In the genomic region with DNA sequence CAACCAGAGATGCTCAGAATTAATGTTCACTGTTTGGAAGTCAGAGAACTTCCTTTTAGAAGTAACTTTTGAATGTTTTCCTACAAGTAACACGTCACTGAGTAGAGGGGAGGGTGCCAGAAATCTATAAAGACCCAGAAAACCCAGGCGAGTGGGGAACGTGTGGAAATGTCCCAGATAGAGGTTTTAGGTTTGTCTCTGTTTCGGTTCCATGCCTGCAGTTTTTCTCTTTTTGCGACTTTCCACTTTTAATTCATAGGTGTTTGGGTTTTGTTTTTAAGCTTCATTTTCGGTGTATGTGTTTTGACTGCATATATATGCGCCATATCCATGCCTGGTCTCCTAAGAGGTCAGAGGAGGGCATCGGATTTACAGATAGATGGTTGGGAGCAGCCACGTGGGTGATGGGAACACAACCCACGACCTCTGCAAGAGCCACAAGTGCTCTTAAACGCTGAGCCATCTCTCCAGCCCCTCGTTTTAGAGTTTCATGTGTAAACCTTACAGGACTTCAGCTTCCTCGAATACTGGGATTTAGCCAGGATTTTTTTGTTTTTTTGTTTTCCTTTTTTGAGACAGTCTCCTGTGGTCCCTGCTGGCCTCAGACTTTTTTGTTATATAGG, we compare ENCODE assay signal across 8 mouse cellular contexts. TPM values are rescaled to one million over a fixed set of nuclear protein-coding genes. Genes with fewer than 3 reads are reported as not detected.
A peak's percentile ranks its signal among the peaks of the same experiment; 100 is the strongest.
DNase-seq lines count a peak whose midpoint lies in the region; ATAC-seq and TF ChIP-seq lines count a peak whose summit lies in the region.

No protein-coding gene starts in this region.

- peaks cover 12% of the 10 kb centered on the region for H3K4me1 ChIP-seq in brown adipose tissue, adult 24 weeks (ENCODE audit: control insufficient read depth, insufficient read depth, insufficient read length, low read length)
- peaks cover 46% of the 10 kb centered on the region for H3K4me1 ChIP-seq in hindbrain, embryonic 14.5 days (replicated peaks; ENCODE audit: control insufficient read depth, insufficient read depth, low read length)
- H3K4me1 ChIP-seq in midbrain, embryonic 16.5 days (ENCODE audit: control insufficient read depth, insufficient read depth, low read length): peaks cover 30% of the 10 kb centered on the region

- DNase-seq in layer of hippocampus, adult 2 months (ENCODE audit: low spot score in 2 of 2): no peak
- DNase-seq in layer of hippocampus, postnatal 14 days (ENCODE audit: low spot score in 2 of 2): no peak
- DNase-seq in hindbrain, embryonic 14.5 days (ENCODE audit: low spot score): no peak
- DNase-seq in layer of hippocampus, adult 9-11 months: no peak
- no peak for DNase-seq in retina, embryonic 14.5 days (ENCODE audit: low spot score)
- no peak for DNase-seq in layer of hippocampus, adult 8-10 months (ENCODE audit: low spot score in 2 of 2)

- H3K9ac ChIP-seq in hindbrain, embryonic 14.5 days: peak overlapping the region; percentile 95
- peak overlapping the region; percentile 92 for H3K9ac ChIP-seq in midbrain, embryonic 16.5 days (ENCODE audit: low read depth, low read length)

- ATAC-seq in hindbrain, embryonic 14.5 days (ENCODE audit: low FRiP score): no peak
- ATAC-seq in midbrain, embryonic 16.5 days: no peak

- 4% methylated on average over 13 of the region's 13 CpGs for WGBS in hindbrain, embryonic 14.5 days
- 4% methylated on average over 13 of the region's 13 CpGs for WGBS in midbrain, embryonic 16.5 days

- peak overlapping the region; percentile 90 for H3K27ac ChIP-seq in layer of hippocampus, adult 2 months
- H3K27ac ChIP-seq in brown adipose tissue, adult 24 weeks (replicated peaks; ENCODE audit: low read depth, low read length): peak overlapping the region; percentile 74
- peak overlapping the region; percentile 98 for H3K27ac ChIP-seq in hindbrain, embryonic 14.5 days
- peak overlapping the region; percentile 96; the same call in 1 of the 2 replicates for H3K27ac ChIP-seq in midbrain, embryonic 16.5 days (ENCODE audit: low read length)

- no peaks in the 10 kb centered on the region for H3K36me3 ChIP-seq in hindbrain, embryonic 14.5 days (replicated peaks; ENCODE audit: control insufficient read depth, insufficient read depth)
- no peaks in the 10 kb centered on the region for H3K36me3 ChIP-seq in midbrain, embryonic 16.5 days (ENCODE audit: control insufficient read depth, insufficient read depth, low read length)

- H3K4me3 ChIP-seq in layer of hippocampus, adult 2 months: peak overlapping the region; percentile 71
- H3K4me3 ChIP-seq in brown adipose tissue, adult 24 weeks (ENCODE audit: insufficient read depth, low read depth, low read length): peak overlapping the region; percentile 93
- peak overlapping the region; percentile 85 for H3K4me3 ChIP-seq in hindbrain, embryonic 14.5 days (replicated peaks; ENCODE audit: low read length)
- H3K4me3 ChIP-seq in midbrain, embryonic 16.5 days (ENCODE audit: low read depth, low read length): peak overlapping the region; percentile 83

- no peak for TF ChIP-seq CTCF in layer of hippocampus, adult 2 months (conservative IDR thresholded peaks at IDR 0.05)

- H3K9me3 ChIP-seq in hindbrain, embryonic 14.5 days (ENCODE audit: control insufficient read depth, low read length): no peaks in the 10 kb centered on the region
- no peaks in the 10 kb centered on the region for H3K9me3 ChIP-seq in midbrain, embryonic 16.5 days (replicated peaks; ENCODE audit: control insufficient read depth, low read length, poor library complexity, severe bottlenecking)

- peak overlapping the region; percentile 99 for H3K4me2 ChIP-seq in hindbrain, embryonic 14.5 days (replicated peaks)
- peak overlapping the region; percentile 83 for H3K4me2 ChIP-seq in midbrain, embryonic 16.5 days (ENCODE audit: low read length)

- no peaks in the 10 kb centered on the region for H3K27me3 ChIP-seq in hindbrain, embryonic 14.5 days (ENCODE audit: control insufficient read depth, insufficient read depth, low read length)
- no peaks in the 10 kb centered on the region for H3K27me3 ChIP-seq in midbrain, embryonic 16.5 days (ENCODE audit: control insufficient read depth, insufficient read depth, low read depth, low read length)

RNA-seq across cellular contexts. Expression of gene Bend3, which starts 1.7 kb away (rescaled TPM):
- total RNA-seq in layer of hippocampus, adult 2 months (2021): 1 to 10 TPM; 5.2 to 6.2 TPM
- total RNA-seq in layer of hippocampus, postnatal 14 days (2021): 1 to 10 TPM; 6.3 to 7.6 TPM
- polyA plus RNA-seq in brown adipose tissue, adult 24 weeks (2012; ENCODE audit: insufficient read depth, insufficient read length, missing spikeins): 1.0 and 2.6 TPM in 2 replicates
- 3.1 and 4.8 TPM in 2 replicates for polyA plus RNA-seq in hindbrain, embryonic 14.5 days (2014; fragmentation: Nextera tagmentation; extraction: Ambion mirVana)
- 3.1 TPM in 2 replicates for polyA plus RNA-seq in midbrain, embryonic 16.5 days (2015; fragmentation: Nextera tagmentation; extraction: Ambion mirVana)
- 1 to 10 TPM; 4.6 to 7.2 (median 6.1) TPM for total RNA-seq in layer of hippocampus, adult 8-10 months (2022)

RNA-seq across cellular contexts. Expression of gene Gm9803, which starts 43.5 kb away (rescaled TPM):
- total RNA-seq in layer of hippocampus, adult 2 months (2021): 10 to 100 TPM; 12.5 to 12.7 TPM
- total RNA-seq in layer of hippocampus, postnatal 14 days (2021): 10 to 100 TPM in 1 of 2 experiments, not detected in 1; 10.7 TPM
- polyA plus RNA-seq in brown adipose tissue, adult 24 weeks (2012; ENCODE audit: insufficient read depth, insufficient read length, missing spikeins): 126 and 149 TPM in 2 replicates
- polyA plus RNA-seq in hindbrain, embryonic 14.5 days (2014; fragmentation: Nextera tagmentation; extraction: Ambion mirVana): 14.5 and 25.4 TPM in 2 replicates
- polyA plus RNA-seq in midbrain, embryonic 16.5 days (2015; fragmentation: Nextera tagmentation; extraction: Ambion mirVana): 16.6 and 23.4 TPM in 2 replicates
- 10 to 100 TPM in 2 of 4 experiments, 1 to 10 TPM in 2; 6.6 to 17.1 (median 11.8) TPM for total RNA-seq in layer of hippocampus, adult 8-10 months (2022)
